Mouse (Mus musculus) lung, embryonic 16.5 days (tissue): ENCODE results near the gene Map4. TPM values are rescaled to one million over a fixed set of nuclear protein-coding genes. Genes with fewer than 3 reads are reported as not detected.

Experiments
- ATAC-seq: fragments of 200-750 bp; cut with Nextera tagmentation; 2 replicates; pipeline ENCODE4 v1.8.0; 2017; ENCODE audit warnings: low read depth, mild to moderate bottlenecking, moderate library complexity
- H3K27ac ChIP-seq: fragments of 300-500 bp; sonication (generic); 2 replicates; pipeline ENCODE4 v1.5.1; 2014; ENCODE audit warnings: mild to moderate bottlenecking, control low read depth, low read length
- H3K27me3 ChIP-seq: fragments of 300-500 bp; sonication (generic); 2 replicates; pipeline ENCODE4 v1.6.1; 2014; ENCODE audit warnings: low read depth, low read length, mixed read lengths; ENCODE audit not compliant: control insufficient read depth, insufficient read depth
- H3K36me3 ChIP-seq: fragments of 300-500 bp; sonication (generic); 2 replicates; pipeline ENCODE4 v1.6.1; 2014; ENCODE audit warnings: low read length; ENCODE audit not compliant: control insufficient read depth, insufficient read depth
- H3K4me1 ChIP-seq: fragments of 300-500 bp; sonication (generic); replicated peaks from 2 replicates; pipeline ENCODE4 v1.6.1; 2014; ENCODE audit warnings: low read length, mixed read lengths; ENCODE audit not compliant: control insufficient read depth, insufficient read depth
- H3K4me2 ChIP-seq: fragments of 300-500 bp; sonication (generic); 2 replicates; pipeline ENCODE4 v1.6.1; 2014; ENCODE audit warnings: low read depth, low read length, control low read depth
- H3K4me3 ChIP-seq: fragments of 300-500 bp; sonication (generic); 2 replicates; pipeline ENCODE4 v1.5.1; 2014; ENCODE audit warnings: mild to moderate bottlenecking, low read length, control low read depth
- H3K9ac ChIP-seq: fragments of 300-500 bp; sonication (generic); 2 replicates; pipeline ENCODE4 v1.6.1; 2014; ENCODE audit warnings: low read length, control low read depth
- H3K9me3 ChIP-seq: fragments of 300-500 bp; sonication (generic); 2 replicates; pipeline ENCODE4 v1.6.1; 2016; ENCODE audit warnings: low read length; ENCODE audit not compliant: control insufficient read depth
- WGBS: fragments of 180-500 bp; shearing (Covaris S2); extraction: QIAGEN DNeasy Blood & Tissue Kit; methylation state at CpG from one replicate; pipeline ENCODE4 v1.1.7; 2014; 5-methylcytosine and 5-hydroxymethylcytosine counted together
- polyA plus RNA-seq: library from polyadenylated mRNA; unstranded; fragments of >200 nt; fragmentation: Nextera tagmentation; extraction: Ambion mirVana; gene quantifications from 2 replicates; pipeline ENCODE4 v1.2.1, GENCODE M21; 2015

The Map4 gene
- polyA plus RNA-seq: 52.4 and 56.2 TPM in 2 replicates

DNA sequence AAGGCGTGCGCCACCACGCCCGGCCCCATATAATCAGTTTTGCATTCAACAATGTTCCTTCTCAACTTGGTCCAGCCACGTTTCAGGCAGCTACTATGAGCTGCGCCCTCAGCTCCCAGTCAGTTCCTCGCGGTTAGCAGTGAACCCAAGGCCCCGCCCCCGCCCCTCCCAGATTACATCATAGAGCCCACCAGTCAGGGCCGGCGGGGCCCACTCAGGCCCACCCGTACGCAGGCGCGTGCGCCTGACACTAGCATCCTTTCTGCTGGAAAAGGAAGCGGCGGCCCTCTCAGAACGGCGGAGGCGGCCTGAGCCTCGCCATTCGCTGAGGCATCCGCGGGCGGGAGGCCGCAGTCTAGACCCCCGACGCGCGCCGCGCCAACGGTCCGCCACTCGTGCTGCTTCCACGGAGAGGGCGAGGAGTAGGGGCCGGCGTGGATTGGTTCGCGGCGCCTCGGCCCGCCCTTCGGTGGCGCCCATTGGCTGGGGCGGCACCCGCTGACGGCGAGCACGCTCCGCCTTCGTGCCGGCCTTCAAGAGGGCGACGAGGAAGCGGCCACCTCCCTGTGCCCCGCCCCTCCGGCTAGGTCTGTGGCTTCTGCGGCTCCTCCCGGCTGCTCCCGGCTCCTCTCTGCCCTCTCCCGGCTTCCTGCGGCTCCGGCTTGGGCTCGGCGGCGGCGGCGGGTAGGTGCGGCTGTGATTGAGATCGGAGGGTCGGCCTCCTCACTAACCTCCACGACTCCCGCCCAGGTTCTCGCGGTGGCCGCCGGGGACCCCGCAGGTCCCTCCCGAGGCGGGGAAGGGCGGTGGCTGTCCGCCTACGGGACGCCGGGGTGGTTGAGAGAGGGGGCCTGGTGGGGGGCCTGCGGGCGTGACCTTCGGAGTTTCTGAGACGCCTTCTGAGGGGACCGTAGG lies at the start of gene Map4:
Gene Map4, plus strand, starts transcription at position 204 of the 915 bp plus-strand sequence.
- Histone ChIP-seq H3K4me3 (peak within 1 kb of the TSS; percentile 77), H3K9ac (peak within 1 kb of the TSS; percentile 74), H3K36me3 (no peaks in the 10 kb centered on the region), H3K27me3 (no peaks in the 10 kb centered on the region), H3K27ac (peak within 1 kb of the TSS; percentile 97), H3K4me1 (peaks cover 10% of the 10 kb centered on the region), H3K4me2 (peak within 1 kb of the TSS; percentile 79), H3K9me3 (no peaks in the 10 kb centered on the region)
- under 1% methylated on average over 92 of the region's 94 CpGs for WGBS
- ATAC-seq: peak; percentile 97

DNA sequence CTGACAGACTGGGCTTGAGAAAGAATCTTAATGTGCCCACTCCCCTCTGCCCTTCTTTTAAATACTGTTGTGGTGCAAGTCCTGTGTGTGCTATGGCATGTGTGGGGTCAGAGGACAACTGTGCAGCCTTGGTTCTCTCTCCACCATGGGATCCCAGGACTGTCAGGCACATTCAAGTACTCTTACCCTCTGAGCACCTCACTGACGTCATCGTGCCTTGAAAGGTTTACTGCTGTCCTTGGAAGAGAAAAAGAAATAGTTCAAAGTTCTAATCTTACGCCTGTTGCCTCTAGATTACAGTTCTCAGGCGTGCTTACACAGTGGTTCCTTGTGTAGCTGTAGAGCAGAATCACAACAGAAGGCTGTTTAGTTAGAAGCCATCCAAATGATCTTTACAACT lies 45.0 kb upstream of the Map4 start:
- no peak for ATAC-seq
- Histone ChIP-seq H3K9me3 (no peaks in the 10 kb centered on the region), H3K4me3 (no peak overlapping the region), H3K4me2 (no peak overlapping the region), H3K27me3 (no peaks in the 10 kb centered on the region), H3K27ac (no peak overlapping the region), H3K4me1 (no peaks in the 10 kb centered on the region), H3K36me3 (peaks cover 65% of the 10 kb centered on the region), H3K9ac (no peak overlapping the region)
- 61% methylated on average over 4 of the region's 4 CpGs for WGBS

DNA sequence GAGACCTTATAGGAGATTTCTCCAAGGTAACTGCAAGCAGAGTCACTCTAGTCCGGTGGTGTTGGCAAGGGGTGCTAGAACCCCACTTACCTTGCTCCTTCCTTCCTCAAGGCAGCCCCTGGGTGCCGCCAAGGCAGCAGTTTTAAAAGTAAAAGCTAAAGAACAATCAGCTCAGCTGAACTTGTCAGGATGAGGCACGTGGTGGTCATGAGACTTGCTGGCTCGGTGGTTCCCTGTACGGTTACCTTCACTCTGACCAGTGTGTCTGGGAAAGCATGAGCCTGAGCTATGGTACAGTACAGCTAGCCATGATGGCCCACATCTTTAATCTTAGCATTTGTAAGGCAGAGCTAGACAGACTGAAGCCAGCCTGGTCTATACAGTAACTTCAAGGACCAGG lies 43.9 kb upstream of the Map4 start:
- Histone ChIP-seq H3K9me3 (no peaks in the 10 kb centered on the region), H3K27me3 (no peaks in the 10 kb centered on the region), H3K4me1 (no peaks in the 10 kb centered on the region), H3K36me3 (peaks cover 68% of the 10 kb centered on the region), H3K27ac (no peak overlapping the region), H3K9ac (no peak overlapping the region), H3K4me3 (no peak overlapping the region), H3K4me2 (no peak overlapping the region)
- 90% methylated on average over 5 of the region's 5 CpGs for WGBS
- ATAC-seq: no peak

DNA sequence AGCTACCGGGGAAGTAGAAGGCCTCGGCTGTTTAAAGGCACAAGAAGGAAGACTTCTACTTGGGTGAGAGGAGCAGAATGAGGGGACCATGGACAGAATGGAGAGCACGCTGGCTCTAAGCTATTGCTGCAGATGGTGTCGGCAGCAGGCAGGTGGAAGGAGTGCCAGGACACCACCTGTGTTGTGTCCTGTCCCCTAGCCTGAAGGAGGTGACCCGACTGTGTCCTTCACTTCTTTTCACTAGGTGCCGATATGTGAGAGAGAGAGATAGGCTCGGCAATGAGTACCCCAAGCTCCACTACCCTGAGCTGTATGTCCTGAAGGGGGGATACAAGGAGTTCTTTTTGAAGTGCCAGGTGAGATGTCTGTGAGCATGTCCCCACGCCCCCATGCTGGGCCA lies 39.8 kb upstream of the Map4 start:
- WGBS: 90% methylated on average over 8 of the region's 8 CpGs
- H3K4me2 ChIP-seq: no peak overlapping the region
- peaks cover 57% of the 10 kb centered on the region for H3K36me3 ChIP-seq
- no peak for ATAC-seq
- no peaks in the 10 kb centered on the region for H3K9me3 ChIP-seq
- peaks cover 3% of the 10 kb centered on the region for H3K4me1 ChIP-seq
- H3K27ac ChIP-seq: no peak overlapping the region
- no peaks in the 10 kb centered on the region for H3K27me3 ChIP-seq
- no peak overlapping the region for H3K9ac ChIP-seq
- H3K4me3 ChIP-seq: no peak overlapping the region

DNA sequence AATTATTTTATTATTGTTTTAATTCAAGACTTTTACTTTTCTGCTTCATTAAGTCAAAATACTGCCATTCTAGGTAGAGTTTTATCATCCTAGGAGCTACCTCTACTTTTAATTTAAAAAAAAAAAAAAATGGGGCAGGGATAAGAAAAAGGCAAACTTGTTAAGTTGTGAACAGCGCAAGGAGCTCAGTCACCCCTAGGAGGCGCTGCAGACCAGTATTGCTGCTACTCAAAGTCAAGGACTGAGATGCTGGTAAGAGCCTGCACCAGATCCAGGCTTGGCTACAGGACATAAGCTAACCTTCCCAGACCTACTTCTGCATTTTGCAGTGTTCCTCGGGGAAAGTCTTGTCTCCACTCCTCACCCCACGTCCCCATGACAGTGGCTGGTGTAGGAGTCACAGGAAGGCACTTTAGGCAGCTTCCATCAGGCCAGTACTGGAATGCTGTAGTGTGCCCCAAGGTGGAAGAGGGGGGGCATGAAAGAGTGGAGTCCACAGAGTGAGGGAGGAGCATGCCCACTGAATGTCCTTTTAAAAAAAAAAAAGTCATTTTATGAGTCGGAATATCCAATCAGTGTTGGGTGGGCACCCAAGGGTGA lies 38.5 kb upstream of the Map4 start:
- no peak overlapping the region for H3K4me2 ChIP-seq
- H3K9ac ChIP-seq: no peak overlapping the region
- peaks cover 3% of the 10 kb centered on the region for H3K4me1 ChIP-seq
- no peak overlapping the region for H3K27ac ChIP-seq
- peaks cover 49% of the 10 kb centered on the region for H3K36me3 ChIP-seq
- H3K27me3 ChIP-seq: no peaks in the 10 kb centered on the region
- 46% methylated on average over 5 of the region's 5 CpGs for WGBS
- no peak overlapping the region for H3K4me3 ChIP-seq
- H3K9me3 ChIP-seq: no peaks in the 10 kb centered on the region
- ATAC-seq: no peak

DNA sequence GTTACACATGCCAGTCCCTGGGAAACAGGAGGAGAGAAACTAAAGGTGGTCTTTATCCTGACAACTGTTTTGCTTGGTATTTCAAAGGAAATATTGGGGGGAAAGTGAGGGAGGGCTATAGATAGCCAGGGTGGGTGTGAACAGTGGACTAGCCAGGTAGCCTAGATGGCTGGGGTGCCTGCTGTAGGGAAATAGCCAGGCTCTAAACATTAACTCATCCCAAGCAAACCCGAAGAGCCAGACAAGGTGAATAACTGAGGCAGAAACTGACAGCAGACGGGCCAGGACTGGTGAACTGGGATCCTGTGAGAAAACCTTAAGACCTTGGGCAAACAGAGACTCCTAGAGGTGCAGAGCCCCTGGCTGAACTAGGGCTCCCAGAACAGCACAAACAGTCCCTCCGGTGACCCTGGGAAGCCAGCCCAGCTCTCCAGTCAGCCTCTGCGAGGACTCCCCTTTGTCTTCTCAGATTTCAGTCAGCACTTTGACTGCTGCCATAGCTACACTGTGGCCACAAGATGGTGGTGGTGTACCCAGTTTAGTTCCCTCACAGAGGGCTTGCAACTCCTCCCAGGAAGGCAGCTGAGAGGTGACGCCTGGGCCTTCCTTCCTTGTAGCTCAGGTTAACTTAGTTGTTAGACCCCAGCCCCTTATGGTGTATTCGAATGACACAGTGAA lies 36.7 kb upstream of the Map4 start:
- Histone ChIP-seq H3K36me3 (peaks cover 40% of the 10 kb centered on the region), H3K4me3 (no peak overlapping the region), H3K9ac (0 out of 2 replicates have a peak overlapping the region, but pooled peaks have one; percentile 28), H3K9me3 (no peaks in the 10 kb centered on the region), H3K27me3 (no peaks in the 10 kb centered on the region), H3K27ac (peak overlapping the region; percentile 51; the same call in 1 of the 2 replicates), H3K4me2 (no peak overlapping the region), H3K4me1 (peaks cover 5% of the 10 kb centered on the region)
- 23% methylated on average over 6 of the region's 6 CpGs for whole genome bisulfite sequencing
- peak; percentile 92 for ATAC-seq

DNA sequence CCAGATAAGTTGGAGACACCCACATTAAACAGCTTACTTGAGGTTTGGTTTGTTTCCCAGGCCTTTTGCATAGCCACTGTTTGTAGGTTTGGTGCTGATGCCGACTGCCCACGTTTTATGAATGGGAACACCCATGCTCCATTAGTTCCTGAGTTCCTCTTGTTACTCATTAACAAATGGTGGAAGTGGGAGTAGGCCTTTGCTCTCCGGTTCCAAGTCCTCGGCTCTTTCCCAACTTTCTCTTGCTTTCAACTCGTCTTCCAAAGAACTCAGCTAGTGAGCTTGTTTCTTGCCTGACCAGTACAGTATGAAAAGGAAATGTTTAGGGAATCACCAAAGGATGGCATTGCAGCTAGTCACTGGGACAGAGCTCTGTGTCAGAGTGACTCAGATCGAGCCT lies 35.7 kb upstream of the Map4 start:
- peak overlapping the region; percentile 37 for H3K27ac ChIP-seq
- H3K4me1 ChIP-seq: peaks cover 7% of the 10 kb centered on the region
- no peak overlapping the region for H3K4me3 ChIP-seq
- no peaks in the 10 kb centered on the region for H3K27me3 ChIP-seq
- H3K9me3 ChIP-seq: no peaks in the 10 kb centered on the region
- peaks cover 30% of the 10 kb centered on the region for H3K36me3 ChIP-seq
- WGBS: 59% methylated on average over 6 of the region's 6 CpGs
- no peak for ATAC-seq
- H3K4me2 ChIP-seq: no peak overlapping the region
- H3K9ac ChIP-seq: no peak overlapping the region

DNA sequence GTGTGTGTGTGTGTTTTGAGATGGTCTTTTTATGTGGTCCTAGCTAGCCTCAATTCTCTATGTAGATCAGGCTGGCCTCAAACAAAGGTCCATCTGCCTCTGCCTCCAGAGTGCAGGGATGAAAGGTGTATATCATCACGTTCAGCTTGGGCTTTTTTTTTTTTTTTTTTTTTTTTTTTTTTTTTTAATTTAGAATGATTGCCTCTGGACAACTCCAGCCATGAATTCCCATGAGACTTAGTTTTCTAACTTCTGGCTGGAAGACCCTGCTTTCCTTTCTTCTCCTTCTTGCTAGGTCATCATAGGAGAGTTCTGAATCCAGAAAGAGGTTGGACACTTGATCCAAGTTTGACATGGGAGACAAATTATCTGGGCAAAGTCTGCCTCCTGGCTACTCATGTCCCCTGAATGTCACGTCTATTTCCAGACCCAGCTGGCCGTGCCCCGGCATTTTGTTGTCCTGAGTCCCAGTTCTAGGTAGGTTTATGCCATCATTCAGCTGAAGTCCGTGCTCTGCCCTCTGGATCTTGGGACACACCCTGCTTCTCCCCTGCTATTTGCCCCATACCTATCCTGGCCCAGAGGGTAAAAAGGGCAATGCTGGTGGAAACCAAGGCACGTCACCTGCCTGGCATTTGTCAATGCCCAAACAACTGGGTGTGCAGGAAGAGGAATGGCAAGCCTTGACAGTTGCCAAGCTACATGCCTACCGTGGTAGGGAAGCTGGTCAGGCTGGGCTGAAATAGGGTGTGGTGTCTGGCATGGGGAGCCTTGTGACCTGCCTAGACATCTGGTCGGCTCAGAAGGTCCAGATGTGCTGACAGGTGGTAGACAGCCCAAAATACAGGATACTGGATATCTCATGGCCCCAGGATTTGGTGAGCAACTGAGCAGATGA lies 34.8 kb upstream of the Map4 start:
- H3K9me3 ChIP-seq: no peaks in the 10 kb centered on the region
- H3K4me2 ChIP-seq: no peak overlapping the region
- H3K36me3 ChIP-seq: peaks cover 21% of the 10 kb centered on the region
- no peak overlapping the region for H3K27ac ChIP-seq
- H3K9ac ChIP-seq: no peak overlapping the region
- H3K27me3 ChIP-seq: no peaks in the 10 kb centered on the region
- H3K4me1 ChIP-seq: peaks cover 7% of the 10 kb centered on the region
- ATAC-seq: no peak
- H3K4me3 ChIP-seq: no peak overlapping the region
- 79% methylated on average over 8 of the region's 8 CpGs for WGBS
